Mouse (Mus musculus) monocyte, adult 59 days (primary cell): Measurements from ENCODE around the gene Krt73. TPM values are rescaled to one million over a fixed set of nuclear protein-coding genes. Genes with fewer than 3 reads are reported as not detected.

ENCODE experiments used
- total RNA-seq, 2 experiments: library from RNA; stranded (reverse); gene quantifications; one replicate each; pipeline ENCODE4 v1.2.4; 2023

The Krt73 gene
- not detected for total RNA-seq

GRCm38 (mm10) chr15:101802296-101802835 is at the start of gene Krt73:
TSS of gene Krt73 (minus strand) at chr15:101802346.

DNA sequence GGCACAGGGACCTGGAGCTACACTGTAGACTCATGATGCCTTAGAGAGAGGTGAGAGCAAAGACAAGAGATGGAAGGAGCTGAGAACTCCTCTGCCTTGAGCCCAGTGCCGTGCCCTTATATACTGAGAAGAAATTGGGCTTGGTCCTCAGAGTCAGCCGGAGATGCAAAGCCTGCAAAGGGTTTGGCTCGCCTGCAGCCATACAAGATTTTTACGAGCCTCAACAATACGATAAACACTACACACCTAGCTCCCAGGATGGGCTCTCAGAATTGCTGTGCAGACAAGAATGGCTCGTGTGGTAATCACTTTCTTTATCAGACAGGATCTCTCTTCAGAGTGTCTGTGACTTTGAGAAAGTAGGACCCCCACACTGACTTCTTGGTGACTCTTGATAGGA is 48.5 kb upstream of the Krt73 start, which contains the start of gene Krt1:
Krt1 (minus strand) TSS at position 101 of the 400 bp plus-strand sequence.

DNA sequence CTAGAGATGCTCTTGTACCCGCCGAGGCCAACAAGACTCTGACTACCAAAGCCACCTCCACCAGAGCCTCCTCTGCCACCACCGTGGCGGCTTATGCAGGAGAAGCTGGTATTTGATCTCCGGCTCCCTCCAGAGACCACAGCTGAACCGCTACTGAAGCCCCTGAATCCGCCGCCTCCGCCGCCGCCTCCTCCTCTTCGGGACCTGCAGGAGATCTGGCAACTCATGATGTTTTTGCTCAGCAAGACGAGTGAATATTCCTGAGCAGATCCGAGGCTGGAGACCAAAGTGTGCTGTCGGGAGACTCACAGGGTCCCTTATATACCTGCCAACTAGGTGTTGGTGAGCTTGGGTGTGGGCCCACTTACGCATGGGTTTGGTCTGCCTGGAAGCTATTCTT is 15.7 kb upstream of the Krt73 start, which contains the start of gene Krt2:
Krt2 (minus strand) TSS at position 295 of the 400 bp plus-strand sequence.

GRCm38 (mm10) chr15:101786360-101786759 is 15.8 kb downstream of the Krt73 start, which contains the start of gene Krt72:
TSS of gene Krt72 (minus strand) at chr15:101786460.

Other genes starting within 250 kb of the Krt73 start
- gene Krt90, start 239.4 kb downstream of the Krt73 start, total RNA-seq: not detected
- gene Krt75, start 228.4 kb downstream of the Krt73 start, total RNA-seq: not detected
- gene Gm5414, start 174.2 kb downstream of the Krt73 start, total RNA-seq: not detected
- not detected for gene Gm5478, start 155.0 kb downstream of the Krt73 start, total RNA-seq
- gene Krt6b, start 122.1 kb downstream of the Krt73 start, total RNA-seq: not detected
- gene Krt6a, start 108.0 kb downstream of the Krt73 start, total RNA-seq: not detected
- not detected for gene Krt5, start 89.4 kb downstream of the Krt73 start, total RNA-seq
- not detected for gene Krt71, start 59.2 kb downstream of the Krt73 start, total RNA-seq
- not detected for gene Krt72, start 15.9 kb downstream of the Krt73 start, total RNA-seq
- not detected for gene Krt2, start 15.8 kb upstream of the Krt73 start, total RNA-seq
- not detected for gene Krt1, start 48.4 kb upstream of the Krt73 start, total RNA-seq
- not detected for gene Krt77, start 67.4 kb upstream of the Krt73 start, total RNA-seq
- gene Krt76, start 90.6 kb upstream of the Krt73 start, total RNA-seq: not detected
- not detected for gene Krt4, start 122.4 kb upstream of the Krt73 start, total RNA-seq
- not detected for gene Krt79, start 138.0 kb upstream of the Krt73 start, total RNA-seq
- gene Krt78, start 151.9 kb upstream of the Krt73 start, total RNA-seq: not detected
- under 1 TPM in 1 of 2 experiments, not detected in 1; 0.36 TPM for gene Krt8, start 202.1 kb upstream of the Krt73 start, total RNA-seq
- not detected for gene Krt18, start 225.8 kb upstream of the Krt73 start, total RNA-seq